Mouse (Mus musculus) adipose tissue, adult 10 weeks (tissue): ENCODE data around the gene Jun. TPM values are rescaled to one million over a fixed set of nuclear protein-coding genes. Genes with fewer than 3 reads are reported as not detected.

ENCODE experiments used
- polyA plus RNA-seq: library from polyadenylated mRNA; stranded (reverse); fragments of 350-450 nt; fragmentation: Illumina TruSeq; extraction: RNeasy Lipid Tissue Mini Kit (QIAGEN cat#74804); gene quantifications from one replicate; pipeline ENCODE4 v1.2.3, GENCODE M21; 2014; ENCODE audit warnings: low read depth, low replicate concordance

Gene Jun
- polyA plus RNA-seq: 38.8 TPM

DNA sequence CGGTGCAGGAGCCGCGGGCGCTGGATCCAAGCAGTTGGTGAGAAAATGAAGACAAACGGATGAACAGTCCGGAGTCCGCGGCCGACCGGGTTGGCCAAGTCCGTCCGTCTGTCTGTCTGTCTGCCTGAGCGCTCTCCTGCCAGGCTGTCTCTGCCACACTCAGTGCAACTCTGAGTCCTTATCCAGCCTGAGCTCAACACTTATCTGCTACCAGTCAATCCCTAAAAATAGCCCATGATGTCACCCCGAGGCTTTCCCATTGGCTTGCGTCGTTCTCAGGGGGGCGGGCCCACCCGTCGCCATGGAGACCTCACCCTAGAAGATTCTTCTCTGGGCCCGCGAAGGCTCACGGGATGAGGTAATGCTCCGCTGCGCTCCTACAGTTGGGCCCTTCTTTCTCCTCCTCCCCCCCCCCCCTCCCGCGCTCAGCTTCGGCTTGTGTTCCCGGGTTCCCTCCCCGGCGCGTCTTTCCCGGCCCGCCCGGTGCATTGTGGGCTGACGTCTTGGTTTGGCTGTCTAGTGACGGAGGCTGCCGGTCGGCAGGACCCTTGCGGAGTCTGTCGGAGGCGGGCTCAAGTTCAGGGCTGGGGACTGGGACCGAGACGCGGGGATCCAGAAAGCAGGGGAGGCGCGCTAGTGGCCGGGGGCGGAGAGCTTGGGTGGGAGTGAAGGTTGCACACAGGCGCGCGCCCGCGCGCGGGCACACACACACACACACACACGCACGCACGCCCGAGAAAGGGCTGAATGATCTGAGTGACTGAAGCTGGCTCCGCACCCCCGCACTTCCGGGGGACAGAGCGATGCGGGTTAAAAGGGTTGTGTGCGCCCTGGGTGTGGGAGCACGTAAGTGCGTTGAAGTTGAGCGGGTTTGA lies at the start of gene Jun:
Jun (minus strand) TSS at position 198 of the 875 bp plus-strand sequence.

Other genes starting within 250 kb of the Jun start
- 2.0 TPM for gene Eqtn, start 123.4 kb downstream of the Jun start, polyA plus RNA-seq
- gene Mysm1, start 73.1 kb downstream of the Jun start, polyA plus RNA-seq: 11.3 TPM